ENCODE assay signal across 8 mouse cellular contexts in genomic region chr7:132610468-132611318, GRCm38 (mm10). TPM values are rescaled to one million over a fixed set of nuclear protein-coding genes. Genes with fewer than 3 reads are reported as not detected.
DNase-seq lines count a peak whose midpoint lies in the region; ATAC-seq and TF ChIP-seq lines count a peak whose summit lies in the region.

Gene Lhpp, plus strand, starts transcription at chr7:132610638.

- peak within 1 kb of the TSS; percentile 65 for H3K4me2 ChIP-seq in forebrain, embryonic 14.5 days (ENCODE audit: low read length)
- H3K4me2 ChIP-seq in liver, postnatal 0 days (ENCODE audit: low read depth, low read length): peak within 1 kb of the TSS; percentile 79
- H3K4me2 ChIP-seq in neural tube, embryonic 13.5 days: peak within 1 kb of the TSS; percentile 65

- 9% methylated on average over 44 of the region's 44 CpGs for WGBS in forebrain, embryonic 14.5 days
- WGBS in large intestine, adult 2 months: 6% methylated on average over 44 of the region's 44 CpGs
- WGBS in liver, postnatal 0 days (ENCODE audit: insufficient replicate concordance): 7% methylated on average over 44 of the region's 44 CpGs
- 7% methylated on average over 44 of the region's 44 CpGs for WGBS in neural tube, embryonic 13.5 days

- H3K9ac ChIP-seq in ES-E14 (ENCODE audit: insufficient read depth, low read depth, low read length, poor library complexity, severe bottlenecking): peak within 1 kb of the TSS; percentile 65
- peak within 1 kb of the TSS; percentile 55 for H3K9ac ChIP-seq in forebrain, embryonic 14.5 days (ENCODE audit: low read length)
- H3K9ac ChIP-seq in liver, postnatal 0 days (replicated peaks): peak within 1 kb of the TSS; percentile 37
- peak within 1 kb of the TSS; percentile 73 for H3K9ac ChIP-seq in neural tube, embryonic 13.5 days

- H3K4me1 ChIP-seq in ES-E14 (ENCODE audit: control insufficient read depth in 2 of 2, insufficient read depth in 2 of 2, low read length in 2 of 2, poor library complexity in 1 of 2): peaks cover 0 to 13% of the 10 kb centered on the region in 2 experiments; a peak in 2 of 4 replicates
- peaks cover 3% of the 10 kb centered on the region; the same call in 1 of the 2 replicates for H3K4me1 ChIP-seq in forebrain, embryonic 14.5 days (ENCODE audit: control insufficient read depth, insufficient read depth, low read length)
- peaks cover 9% of the 10 kb centered on the region for H3K4me1 ChIP-seq in liver, postnatal 0 days (ENCODE audit: insufficient read depth)
- H3K4me1 ChIP-seq in neural tube, embryonic 13.5 days (replicated peaks): peaks cover 14% of the 10 kb centered on the region

- H3K36me3 ChIP-seq in ES-E14 (ENCODE audit: control insufficient read depth, insufficient read depth, low read length, poor library complexity, severe bottlenecking): no peaks in the 10 kb centered on the region
- no peaks in the 10 kb centered on the region for H3K36me3 ChIP-seq in forebrain, embryonic 14.5 days (ENCODE audit: control insufficient read depth, insufficient read depth, low read length)
- H3K36me3 ChIP-seq in liver, postnatal 0 days (replicated peaks; ENCODE audit: insufficient read depth, low read length): no peaks in the 10 kb centered on the region
- H3K36me3 ChIP-seq in neural tube, embryonic 13.5 days: no peaks in the 10 kb centered on the region

- in situ Hi-C loops in ES-E14 (cut with MboI; ENCODE audit: low sequenced_read_pairs in 2 of 2, unreplicated experiment in 2 of 2): no loop called here

- H3K9me3 ChIP-seq in ES-E14 (ENCODE audit: control insufficient read depth, insufficient read depth, low read depth, low read length): no peaks in the 10 kb centered on the region
- no peaks in the 10 kb centered on the region for H3K9me3 ChIP-seq in forebrain, embryonic 14.5 days (replicated peaks; ENCODE audit: control insufficient read depth, low read length)
- H3K9me3 ChIP-seq in liver, postnatal 0 days (ENCODE audit: low read length): no peaks in the 10 kb centered on the region
- H3K9me3 ChIP-seq in neural tube, embryonic 13.5 days: no peaks in the 10 kb centered on the region

- H3K27me3 ChIP-seq in forebrain, embryonic 14.5 days (replicated peaks; ENCODE audit: control insufficient read depth, insufficient read depth, low read length): no peaks in the 10 kb centered on the region
- peaks cover 15% of the 10 kb centered on the region; the same call in 1 of the 2 replicates for H3K27me3 ChIP-seq in liver, postnatal 0 days (ENCODE audit: insufficient read depth, low read length)
- 0 out of 2 replicates have a peak, but pooled peaks cover 6% of the 10 kb centered on the region for H3K27me3 ChIP-seq in neural tube, embryonic 13.5 days

- 0 out of 2 replicates have a peak, but pooled peaks have one; percentile 4 for TF ChIP-seq CTCF in liver, postnatal 0 days (IDR thresholded peaks at IDR 0.05; ENCODE audit: low read depth)

- peak; percentile 77 for DNase-seq in ES-E14 (ENCODE audit: low read depth, low spot score)
- DNase-seq in cerebellum, adult 11 months: peak; percentile 36
- DNase-seq in forebrain, embryonic 14.5 days (ENCODE audit: low spot score): peak; percentile 81
- DNase-seq in heart, postnatal 10 days: peak; percentile 83 to 89
- DNase-seq in large intestine, adult 2 months (ENCODE audit: low read depth, low spot score): peak; percentile 57
- DNase-seq in liver, postnatal 0 days: peak; percentile 88
- peak; percentile 41 for DNase-seq in telencephalon, adult 2 months (ENCODE audit: low read depth, low spot score)

- H3K4me3 ChIP-seq in ES-E14 (ENCODE audit: insufficient read depth in 1 of 2, low read depth in 1 of 2, low read length in 2 of 2, poor library complexity in 1 of 2, severe bottlenecking in 1 of 2): peak within 1 kb of the TSS; percentile 89 to 93
- H3K4me3 ChIP-seq in forebrain, embryonic 14.5 days (ENCODE audit: low read depth, low read length): peak within 1 kb of the TSS; percentile 43
- peak within 1 kb of the TSS; percentile 55 for H3K4me3 ChIP-seq in liver, postnatal 0 days (ENCODE audit: low read depth, low read length)
- peak within 1 kb of the TSS; percentile 59 for H3K4me3 ChIP-seq in neural tube, embryonic 13.5 days

- intact Hi-C loops in heart, postnatal 10 days (cut with DNase I): no loop called here

- H3K27ac ChIP-seq in ES-E14 (ENCODE audit: insufficient read depth, low read depth, low read length, poor library complexity, severe bottlenecking): no peak within 1 kb of the TSS; the same call in 1 of the 2 replicates
- H3K27ac ChIP-seq in forebrain, embryonic 14.5 days (ENCODE audit: low read depth, low read length): no peak within 1 kb of the TSS
- H3K27ac ChIP-seq in liver, postnatal 0 days (ENCODE audit: low read depth): peak within 1 kb of the TSS; percentile 41
- 0 out of 2 replicates have a peak within 1 kb of the TSS, but pooled peaks have one; percentile 28 for H3K27ac ChIP-seq in neural tube, embryonic 13.5 days (replicated peaks)

- no peak for TF ChIP-seq EP300 in liver, postnatal 0 days (IDR thresholded peaks at IDR 0.05; ENCODE audit: low read depth)

- ATAC-seq in forebrain, embryonic 14.5 days: peak; percentile 93
- ATAC-seq in liver, postnatal 0 days: peak; percentile 83
- ATAC-seq in neural tube, embryonic 13.5 days (ENCODE audit: low read depth): peak; percentile 90

TF ChIP-seq in ES-E14, 5 proteins besides CTCF, POLR2A, EP300 and RAD21:
- TF ChIP-seq HCFC1 (IDR thresholded peaks at IDR 0.05; ENCODE audit: borderline replicate concordance, insufficient read depth, low read length) (no peak), ZC3H11A (IDR thresholded peaks at IDR 0.05; ENCODE audit: borderline replicate concordance, low read depth, low read length) (no peak), CHD2 (IDR thresholded peaks at IDR 0.05; ENCODE audit: low read depth, low read length) (no peak), MAFK (IDR thresholded peaks at IDR 0.05; ENCODE audit: insufficient read depth, low read depth, low read length) (no peak), ZNF384 (IDR thresholded peaks at IDR 0.05; ENCODE audit: low read depth, low read length) (no peak)

RNA-seq across cellular contexts. Expression of gene Lhpp, which starts in this region (rescaled TPM):
- 7.2 and 11.9 TPM in 2 replicates for total RNA-seq in ES-E14 (2012; rRNA removed)
- 26.7 and 29.6 TPM in 2 replicates for polyA plus RNA-seq in forebrain, embryonic 14.5 days (2014; fragmentation: Nextera tagmentation; extraction: Ambion mirVana)
- total RNA-seq in heart, postnatal 10 days (2021): 10 to 100 TPM; 18.0 to 18.4 TPM
- polyA plus RNA-seq in large intestine, adult 2 months (2012; rRNA removed): 39.7 and 42.5 TPM in 2 replicates
- polyA plus RNA-seq in liver, postnatal 0 days (2015; fragmentation: Nextera tagmentation; extraction: Ambion mirVana): 9.0 and 10.4 TPM in 2 replicates
- polyA plus RNA-seq in neural tube, embryonic 13.5 days (2015; fragmentation: Nextera tagmentation; extraction: Ambion mirVana): 27.8 and 32.1 TPM in 2 replicates

Comparison
In these comparisons a context has a peak if more than half of its experiments do, and no peak if none do; other contexts are left out.
1. DNase-seq: peak in every context shown above with its lines; median percentile 88 in liver, postnatal 0 days; 86 in heart, postnatal 10 days; 81 in forebrain, embryonic 14.5 days; 77 in ES-E14; 57 in large intestine, adult 2 months; 41 in telencephalon, adult 2 months; 36 in cerebellum, adult 11 months.
2. H3K27ac ChIP-seq: peak in liver, postnatal 0 days (single experiment) and neural tube, embryonic 13.5 days (single experiment); none in ES-E14 (single experiment) and forebrain, embryonic 14.5 days (single experiment).
3. Peak in every context shown above with its lines, with median percentiles within 50 percentile points of each other: H3K4me3 ChIP-seq, H3K9ac ChIP-seq, ATAC-seq and H3K4me2 ChIP-seq.